Mouse (Mus musculus): ENCODE measurements around the gene Pou2f2. TPM values are rescaled to one million over a fixed set of nuclear protein-coding genes. Genes with fewer than 3 reads are reported as not detected.

Pou2f2 gene
- polyA plus RNA-seq, 1 experiment from 2014 or later = 0.09 TPM

DNA sequence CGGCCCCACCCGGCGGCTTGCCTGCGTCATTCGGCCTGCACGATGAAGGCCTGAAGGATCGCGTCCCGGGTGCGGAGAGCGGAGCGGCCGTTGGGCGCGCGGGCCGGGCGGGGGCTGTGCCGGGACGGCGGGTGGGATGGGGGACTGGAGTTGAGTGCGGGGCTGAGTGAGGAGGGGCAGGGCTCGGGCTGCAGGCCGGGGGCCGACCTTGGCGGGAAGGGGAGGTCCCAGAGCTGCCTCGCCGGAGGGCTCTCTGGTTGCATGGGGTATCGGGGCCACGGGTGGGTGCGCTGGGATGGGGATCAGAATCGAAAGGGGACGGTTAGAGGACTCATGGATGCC is 102.1 kb downstream of the Pou2f2 start:
- CTCF ChIA-PET = interaction anchor here (1.6 kb wide), 1 partner anchor 17 kb away, joined by 5 read pairs; no protein-coding TSS in a partner anchor
- TF ChIP-seq CTCF (IDR thresholded peaks at IDR 0.05) = no peak
- DNase-seq (ENCODE audit: low read depth, low spot score) = no peak
- ATAC-seq = peak; percentile 1
- in situ Hi-C loops (cut with MboI; ENCODE audit: low pct_unique_long_range_greater_than_20kb) = no loop called here
- no peaks in the 10 kb centered on the region for H3K27me3 ChIP-seq
- POLR2A ChIA-PET = no interaction called here

DNA sequence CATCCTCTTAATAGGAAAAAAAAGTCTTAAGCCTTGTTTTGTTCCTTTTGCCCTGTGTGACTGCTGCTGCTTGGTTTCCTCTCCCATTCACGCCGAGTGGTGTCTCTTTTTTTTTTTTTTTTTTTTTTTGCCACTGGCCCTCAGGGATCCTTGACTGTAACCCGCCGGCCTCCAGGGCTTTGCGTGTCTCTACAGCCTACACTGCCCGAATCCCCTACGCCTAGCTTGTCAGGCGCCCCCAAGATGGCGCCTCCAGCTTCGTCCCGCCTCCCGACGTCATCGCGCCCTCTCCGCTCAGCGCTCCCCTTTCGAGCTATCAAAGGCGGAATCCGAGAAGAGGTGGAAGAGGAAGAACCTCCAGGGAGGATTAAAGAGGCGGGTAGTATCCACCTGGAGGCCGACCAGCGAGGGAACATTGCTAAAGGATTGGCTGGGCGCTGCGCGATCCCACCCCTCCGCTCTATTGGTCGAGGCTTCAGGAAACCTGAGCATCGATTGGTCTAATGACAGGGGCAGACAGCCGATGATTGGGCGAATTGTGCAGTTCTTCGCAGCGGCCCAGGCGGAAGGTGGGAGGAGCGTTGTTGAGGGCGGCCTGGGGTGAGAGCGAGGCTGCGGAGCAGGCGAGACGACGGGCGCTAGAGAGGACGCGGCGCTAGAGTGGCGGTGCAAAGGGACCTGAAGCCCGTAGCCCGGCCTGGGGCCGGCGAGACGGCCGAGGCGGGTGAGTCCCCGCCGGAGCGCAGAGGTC is 102.7 kb downstream of the Pou2f2 start:
- ATAC-seq (peak; percentile 98), DNase-seq (ENCODE audit: low read depth, low spot score) (peak; percentile 99)
- in situ Hi-C loops (cut with MboI; ENCODE audit: low pct_unique_long_range_greater_than_20kb) = no loop called here
- no peaks in the 10 kb centered on the region for H3K27me3 ChIP-seq
- CTCF ChIA-PET = no interaction called here
- TF ChIP-seq CTCF (IDR thresholded peaks at IDR 0.05) = no peak
- POLR2A ChIA-PET = interaction anchor here (0.7 kb wide), 1 partner anchor 777 kb away, joined by 7 read pairs; no protein-coding TSS in a partner anchor

DNA sequence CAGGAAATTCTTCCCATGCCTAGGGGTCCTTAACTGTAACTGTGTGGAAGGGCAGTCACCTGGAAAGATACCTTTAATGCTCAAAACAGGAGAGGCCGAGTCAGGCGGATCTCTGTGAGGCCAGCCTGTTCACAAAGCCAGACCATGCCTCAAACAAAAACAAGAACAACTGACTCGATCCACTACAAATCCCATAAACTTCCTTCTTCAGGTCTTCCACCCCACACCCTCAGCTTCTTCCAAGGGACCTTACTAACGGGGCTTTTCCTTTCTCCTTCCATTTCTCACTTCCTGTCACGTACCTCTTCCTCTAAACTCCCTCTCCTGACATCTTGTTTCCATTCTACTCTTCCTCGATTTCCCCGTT is 103.2 kb downstream of the Pou2f2 start:
- in situ Hi-C loops (cut with MboI; ENCODE audit: low pct_unique_long_range_greater_than_20kb) = no loop called here
- no peak for TF ChIP-seq CTCF (IDR thresholded peaks at IDR 0.05)
- ChIA-PET POLR2A (no interaction called here), CTCF (no interaction called here)
- no peak for ATAC-seq
- DNase-seq (ENCODE audit: low read depth, low spot score) = no peak
- no peaks in the 10 kb centered on the region for H3K27me3 ChIP-seq

DNA sequence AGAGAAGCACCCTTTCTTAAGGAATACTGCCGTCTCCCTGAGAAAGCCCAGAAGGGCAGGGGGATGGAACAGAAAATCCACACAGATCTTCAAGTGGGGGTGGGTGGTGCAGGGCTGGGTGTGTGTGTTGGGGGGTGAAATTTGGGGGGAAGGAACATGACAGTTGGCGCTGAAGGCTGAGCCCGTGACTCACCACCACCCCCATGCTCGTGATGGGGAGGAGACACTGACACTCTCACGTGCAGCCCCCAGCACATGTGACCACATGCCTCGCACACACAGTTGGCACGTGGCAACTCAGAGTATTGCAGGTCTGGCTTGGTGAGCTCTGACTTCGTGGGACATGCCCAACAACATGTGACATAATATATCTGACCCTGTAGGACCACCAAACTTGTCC is 105.6 kb downstream of the Pou2f2 start:
- ATAC-seq = no peak
- POLR2A ChIA-PET = interaction anchor here (0.7 to 1.2 kb wide), 2 partner anchors 162 to 601 kb away, joined by 3 read pairs; no protein-coding TSS in a partner anchor
- no peak for TF ChIP-seq CTCF (IDR thresholded peaks at IDR 0.05)
- CTCF ChIA-PET = no interaction called here
- in situ Hi-C loops (cut with MboI; ENCODE audit: low pct_unique_long_range_greater_than_20kb) = no loop called here
- DNase-seq (ENCODE audit: low read depth, low spot score) = no peak
- H3K27me3 ChIP-seq = no peaks in the 10 kb centered on the region

DNA sequence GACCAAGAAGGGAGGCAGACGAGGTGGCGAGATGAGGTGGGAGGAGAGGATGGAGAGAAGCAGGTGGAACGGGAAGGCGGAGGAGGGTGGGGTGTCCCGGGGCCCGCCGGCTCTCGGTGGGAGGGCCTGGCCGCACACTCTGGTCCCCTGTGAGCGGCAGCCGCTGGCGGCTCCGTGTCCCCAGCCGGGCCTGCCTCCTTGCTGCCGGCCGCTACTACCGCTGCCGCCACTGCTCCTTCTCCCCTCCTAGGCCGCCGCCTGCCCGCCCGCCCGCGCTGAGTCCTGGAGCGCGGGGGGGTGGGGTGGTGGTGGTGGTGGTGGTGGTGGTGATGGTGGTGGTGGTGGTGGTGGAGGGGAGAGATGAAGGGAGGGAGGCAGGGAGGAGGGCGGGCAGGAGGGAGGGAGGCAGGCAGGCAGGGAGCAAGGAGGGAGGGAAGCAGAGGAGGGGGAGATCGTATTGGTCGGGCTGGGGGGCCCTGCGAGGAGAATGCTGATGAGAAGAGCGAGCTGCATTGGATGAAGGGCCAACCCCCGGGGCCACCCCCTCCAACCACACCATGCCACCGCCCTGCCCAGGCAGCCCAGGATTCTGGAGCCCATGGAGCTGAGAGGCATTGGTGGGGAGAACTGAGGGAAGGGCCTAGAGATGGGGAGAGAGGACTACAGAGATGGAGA is 106.7 kb downstream of the Pou2f2 start:
- CTCF ChIA-PET = interaction anchor here (1.0 kb wide), 1 partner anchor 21 kb away, joined by 3 read pairs; no protein-coding TSS in a partner anchor
- H3K27me3 ChIP-seq = no peaks in the 10 kb centered on the region
- no peak for TF ChIP-seq CTCF (IDR thresholded peaks at IDR 0.05)
- ATAC-seq (no peak), DNase-seq (ENCODE audit: low read depth, low spot score) (no peak)
- in situ Hi-C loops (cut with MboI; ENCODE audit: low pct_unique_long_range_greater_than_20kb) = no loop called here
- POLR2A ChIA-PET = no interaction called here

DNA sequence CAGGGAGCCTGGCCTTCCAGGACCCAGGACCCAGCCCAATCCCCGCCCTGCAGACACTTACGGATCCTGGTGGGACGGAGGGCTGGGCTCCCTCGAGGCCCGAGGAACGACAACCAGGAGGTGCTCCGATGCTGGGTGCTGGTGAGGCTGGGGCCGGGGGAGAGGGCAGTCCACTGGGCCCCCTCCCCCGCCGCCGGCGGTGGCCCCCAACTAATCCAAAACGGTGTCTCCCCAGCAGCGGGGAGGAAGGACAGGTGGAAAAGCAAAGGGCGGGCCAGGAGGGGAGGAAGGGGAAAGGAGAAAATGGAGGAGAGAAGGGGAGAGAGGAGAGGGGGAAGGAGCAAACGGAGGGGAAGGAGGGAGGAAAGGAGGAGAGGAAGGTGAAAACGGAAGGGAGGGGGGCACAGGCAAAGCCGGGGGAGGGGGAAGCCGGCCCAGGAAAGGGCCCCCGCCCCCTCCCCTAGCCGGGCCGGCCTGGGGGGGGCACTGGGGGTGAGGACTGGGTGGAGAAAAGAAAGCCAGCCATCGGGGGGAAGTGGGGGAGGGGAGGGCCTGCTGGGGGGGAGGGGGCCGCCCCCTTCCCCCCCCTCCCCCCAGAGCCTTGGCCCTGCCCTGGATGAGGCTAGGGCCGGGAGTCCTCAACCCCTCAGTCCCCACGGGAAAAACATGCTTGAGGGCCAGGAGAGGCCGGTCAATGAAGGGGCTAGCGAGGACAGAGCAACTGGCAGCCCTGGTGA is 107.4 kb downstream of the Pou2f2 start, which contains the start of the genes Grik5 and Zfp574:
Grik5 (minus strand) TSS at position 368 of the 737 bp plus-strand sequence.
Zfp574 (plus strand) TSS at position 589 of the 737 bp plus-strand sequence.
- in situ Hi-C loops (cut with MboI; ENCODE audit: low pct_unique_long_range_greater_than_20kb) = no loop called here

DNA sequence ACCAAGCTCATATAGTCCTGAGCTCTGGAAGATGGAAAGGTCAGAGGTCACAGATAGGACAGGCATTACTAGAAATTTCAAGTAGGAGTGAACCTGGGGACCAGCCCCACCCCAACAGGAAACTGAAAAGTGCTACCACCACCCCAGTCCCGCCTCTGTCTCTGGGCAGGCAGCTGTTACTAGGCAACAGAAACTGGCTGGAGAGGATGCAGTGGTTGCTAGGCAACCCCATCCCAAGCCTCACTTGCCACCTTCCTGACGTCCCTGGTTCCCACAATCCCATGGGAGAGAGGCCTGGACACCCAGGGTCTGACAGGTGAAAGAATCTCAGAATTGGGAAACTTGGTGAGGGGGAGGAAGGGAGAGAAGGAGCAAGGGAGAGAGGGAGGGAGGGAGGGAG is 110.8 kb downstream of the Pou2f2 start:
- POLR2A ChIA-PET = interaction anchor here (1.2 kb wide), 1 partner anchor 9 kb away, joined by 4 read pairs; no protein-coding TSS in a partner anchor
- CTCF ChIA-PET = no interaction called here
- DNase-seq (ENCODE audit: low read depth, low spot score) = no peak
- no peak for ATAC-seq
- no peaks in the 10 kb centered on the region for H3K27me3 ChIP-seq
- no peak for TF ChIP-seq CTCF (IDR thresholded peaks at IDR 0.05)
- in situ Hi-C loops (cut with MboI; ENCODE audit: low pct_unique_long_range_greater_than_20kb) = no loop called here

More for the DNA sequence above, 107.4 kb downstream of the Pou2f2 start, which contains the start of the genes Grik5 and Zfp574:
- no peak for ATAC-seq
- no peaks in the 10 kb centered on the region for H3K27me3 ChIP-seq
- DNase-seq (ENCODE audit: low read depth, low spot score) = no peak
- CTCF ChIA-PET = no interaction called here
- POLR2A ChIA-PET = no interaction called here
- TF ChIP-seq CTCF (IDR thresholded peaks at IDR 0.05) = no peak

DNA sequence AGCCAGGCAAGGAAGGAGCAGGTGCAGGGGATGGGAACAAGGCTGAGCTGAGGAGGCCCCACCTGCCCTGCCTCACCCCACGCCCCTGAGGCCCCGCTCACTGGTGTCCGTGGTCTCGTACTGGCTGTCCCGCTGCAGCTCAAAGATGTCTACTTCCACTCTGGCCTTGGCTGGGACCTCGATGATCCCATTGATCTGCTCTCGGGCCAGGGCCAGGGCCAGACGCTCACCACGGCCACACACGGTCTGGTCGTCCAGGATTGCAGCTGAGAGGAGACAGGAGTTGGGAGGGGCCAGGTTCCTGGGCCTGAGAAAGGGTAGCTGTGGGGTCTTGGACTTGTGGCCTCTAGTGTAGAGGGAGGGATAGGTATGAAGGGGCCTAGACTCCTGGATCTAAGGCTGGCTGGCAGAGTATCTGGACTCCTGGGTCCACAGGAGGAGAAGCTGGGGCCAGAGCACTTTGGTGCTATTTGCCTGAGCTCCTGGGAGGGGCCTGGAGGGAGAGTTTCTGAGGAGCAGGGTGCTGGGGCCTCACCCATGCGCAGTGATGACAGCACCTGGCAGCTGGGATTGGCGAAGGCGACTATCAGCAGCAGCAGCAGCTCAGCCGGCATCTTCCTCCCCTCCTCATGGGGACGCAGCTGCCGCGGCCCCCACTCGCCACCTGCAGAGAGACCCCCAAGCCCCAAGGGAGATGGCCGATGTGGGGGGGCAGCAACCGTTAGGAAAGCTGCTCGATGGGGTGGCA is 111.4 kb downstream of the Pou2f2 start:
- CTCF ChIA-PET = no interaction called here
- TF ChIP-seq CTCF (IDR thresholded peaks at IDR 0.05) = no peak
- POLR2A ChIA-PET = interaction anchor here (1.2 kb wide), 1 partner anchor 8 kb away, joined by 4 read pairs; no protein-coding TSS in a partner anchor
- DNase-seq (ENCODE audit: low read depth, low spot score) = no peak
- in situ Hi-C loops (cut with MboI; ENCODE audit: low pct_unique_long_range_greater_than_20kb) = no loop called here
- no peak for ATAC-seq
- H3K27me3 ChIP-seq = no peaks in the 10 kb centered on the region

DNA sequence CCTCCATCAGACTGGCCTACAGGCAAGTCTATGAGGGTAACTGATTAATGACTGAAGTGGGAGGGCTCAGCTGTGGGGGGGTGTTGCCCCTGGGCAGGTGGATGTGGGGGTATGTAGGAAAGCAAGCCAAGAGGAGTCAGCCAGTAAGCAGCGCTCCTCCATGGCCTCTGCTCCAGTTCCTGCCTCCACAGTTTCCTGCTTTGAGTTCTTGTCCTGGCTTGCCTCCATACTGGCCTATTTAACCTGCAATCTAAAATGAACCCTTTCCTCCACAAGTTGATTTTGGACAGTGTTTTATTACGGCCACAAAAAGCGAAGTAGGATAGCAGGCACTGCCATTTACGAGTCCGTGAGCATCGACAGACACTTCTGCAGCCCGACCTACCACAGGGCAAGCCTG is 112.2 kb downstream of the Pou2f2 start:
- in situ Hi-C loops (cut with MboI; ENCODE audit: low pct_unique_long_range_greater_than_20kb) = no loop called here
- no peak for DNase-seq (ENCODE audit: low read depth, low spot score)
- no peaks in the 10 kb centered on the region for H3K27me3 ChIP-seq
- ChIA-PET CTCF (no interaction called here), POLR2A (no interaction called here)
- ATAC-seq = no peak
- TF ChIP-seq CTCF (IDR thresholded peaks at IDR 0.05) = no peak

DNA sequence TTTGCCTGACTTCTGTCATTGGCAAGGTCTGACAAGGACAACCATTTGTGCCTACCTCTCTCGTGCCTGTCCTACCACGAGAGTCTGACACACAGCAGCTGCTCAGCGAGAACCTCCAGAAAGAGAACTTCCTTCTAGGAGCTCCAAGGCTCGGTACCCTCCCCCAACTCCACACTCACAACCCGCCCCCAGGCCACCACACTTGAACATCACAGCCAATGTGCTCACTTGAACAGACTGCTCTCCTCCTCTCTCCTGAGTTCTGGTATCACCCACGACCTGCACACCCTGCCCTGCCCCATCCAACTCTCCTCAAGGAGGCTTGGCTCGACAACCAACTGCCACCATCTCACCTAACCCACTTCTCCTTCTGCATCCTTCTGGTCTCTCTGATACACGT is 115.6 kb downstream of the Pou2f2 start:
- ATAC-seq = no peak
- POLR2A ChIA-PET = no interaction called here
- no peak for DNase-seq (ENCODE audit: low read depth, low spot score)
- H3K27me3 ChIP-seq = no peaks in the 10 kb centered on the region
- CTCF ChIA-PET = no interaction called here
- in situ Hi-C loops (cut with MboI; ENCODE audit: low pct_unique_long_range_greater_than_20kb) = no loop called here
- no peak for TF ChIP-seq CTCF (IDR thresholded peaks at IDR 0.05)
